Mouse (Mus musculus) forebrain, embryonic 11.5 days (tissue): Measurements from ENCODE around the gene Gamt. TPM values are rescaled to one million over a fixed set of nuclear protein-coding genes. Genes with fewer than 3 reads are reported as not detected.
"Not testable (repeated sequence)": the region's sequence is repeated elsewhere in the genome, so short reads cannot be mapped to it uniquely, and the experiment has no call there.

Experiments
- ATAC-seq: fragments of 200-750 bp; cut with Nextera tagmentation; replicated peaks from 2 replicates; pipeline ENCODE4 v1.8.0; 2017; ENCODE audit warnings: moderate TSS enrichment; ENCODE audit not compliant: low FRiP score
- DNase-seq: peaks from one replicate; pipeline ENCODE4 v3.0.0-alpha.2; 2017; ENCODE audit warnings: low spot score
- H3K27ac ChIP-seq: fragments of 300-500 bp; sonication (generic); 2 replicates; pipeline ENCODE4 v1.5.1; 2014; ENCODE audit warnings: low read depth, low read length
- H3K27me3 ChIP-seq: fragments of 300-500 bp; sonication (generic); 2 replicates; pipeline ENCODE4 v1.6.1; 2014; ENCODE audit warnings: mild to moderate bottlenecking, low read length, mixed read lengths; ENCODE audit not compliant: control insufficient read depth, insufficient read depth
- H3K36me3 ChIP-seq: fragments of 300-500 bp; sonication (generic); 2 replicates; pipeline ENCODE4 v1.6.1; 2014; ENCODE audit warnings: mild to moderate bottlenecking, low read length, moderate library complexity, mixed read lengths; ENCODE audit not compliant: control insufficient read depth, insufficient read depth
- H3K4me1 ChIP-seq: fragments of 300-500 bp; sonication (generic); replicated peaks from 2 replicates; pipeline ENCODE4 v1.6.1; 2014; ENCODE audit warnings: low read length, mixed read lengths; ENCODE audit not compliant: control insufficient read depth, insufficient read depth
- H3K4me2 ChIP-seq: fragments of 300-500 bp; sonication (generic); 2 replicates; pipeline ENCODE4 v1.6.1; 2014; ENCODE audit warnings: low read depth, mild to moderate bottlenecking, low read length, moderate library complexity, mixed read lengths; ENCODE audit not compliant: severe bottlenecking
- H3K4me3 ChIP-seq: fragments of 300-500 bp; sonication (generic); 2 replicates; pipeline ENCODE4 v1.5.1; 2014; ENCODE audit warnings: low read depth, low read length
- H3K9ac ChIP-seq: fragments of 300-500 bp; sonication (generic); 2 replicates; pipeline ENCODE4 v1.6.1; 2014; ENCODE audit warnings: low read length
- H3K9me3 ChIP-seq: fragments of 300-500 bp; sonication (generic); 2 replicates; pipeline ENCODE4 v1.6.1; 2016; ENCODE audit warnings: low read length, mixed read lengths; ENCODE audit not compliant: control insufficient read depth
- WGBS: fragments of 180-500 bp; shearing (Covaris S2); extraction: QIAGEN DNeasy Blood & Tissue Kit; methylation state at CpG from one replicate; pipeline ENCODE4 v1.1.7; 2014; 5-methylcytosine and 5-hydroxymethylcytosine counted together
- polyA plus RNA-seq: library from polyadenylated mRNA; unstranded; fragments of >200 nt; fragmentation: Nextera tagmentation; extraction: Ambion mirVana; gene quantifications from 2 replicates; pipeline ENCODE4 v1.2.1, GENCODE M21; 2014

Gamt gene
- polyA plus RNA-seq, 1 experiment from 2014 or later: 20.4 TPM

DNA sequence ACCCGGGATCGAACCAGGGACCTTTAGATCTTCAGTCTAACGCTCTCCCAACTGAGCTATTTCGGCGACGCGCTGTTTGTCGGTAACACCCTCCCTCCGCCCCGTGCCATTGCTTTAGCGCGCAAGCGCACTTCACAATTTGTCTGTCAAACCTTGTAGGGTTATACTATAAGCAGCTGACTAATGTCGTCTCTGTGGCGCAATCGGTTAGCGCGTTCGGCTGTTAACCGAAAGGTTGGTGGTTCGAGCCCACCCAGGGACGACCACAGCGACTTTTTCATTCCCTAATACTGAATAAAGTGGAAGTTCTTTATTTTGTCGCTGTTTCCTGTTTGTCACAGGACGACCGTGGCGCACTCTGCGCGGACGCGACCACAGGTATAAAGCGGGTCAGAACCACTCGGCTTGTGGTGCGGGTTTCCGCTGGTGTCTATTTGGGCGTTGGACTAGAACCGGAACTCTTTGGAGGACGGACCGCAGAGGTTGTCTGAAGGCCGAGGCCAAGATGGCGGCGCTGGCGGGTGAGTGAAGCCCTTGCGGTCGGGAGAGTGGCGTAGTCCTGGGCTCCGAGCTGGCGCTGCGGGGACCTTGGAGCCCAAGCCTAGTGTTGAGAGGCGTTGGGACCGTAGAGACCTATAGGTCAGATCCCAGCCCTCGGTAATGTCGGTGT lies 11.7 kb downstream of the Gamt start, which contains the start of gene Ndufs7:
Ndufs7 (plus strand) TSS at position 151 of the 670 bp plus-strand sequence.
- H3K4me2 ChIP-seq: peak within 1 kb of the TSS; percentile 77
- peak within 1 kb of the TSS; percentile 76; the same call in 1 of the 2 replicates for H3K27ac ChIP-seq
- ATAC-seq (peak; percentile 86), DNase-seq (peak; percentile 95)
- H3K36me3 ChIP-seq: no peaks in the 10 kb centered on the region; the same call in 1 of the 2 replicates
- under 1% methylated on average over 53 of the region's 53 CpGs for WGBS
- H3K4me1 ChIP-seq: peaks cover 13% of the 10 kb centered on the region
- peak within 1 kb of the TSS; percentile 83 for H3K9ac ChIP-seq
- peak within 1 kb of the TSS; percentile 69 for H3K4me3 ChIP-seq
- H3K27me3 ChIP-seq: no peaks in the 10 kb centered on the region
- no peaks in the 10 kb centered on the region for H3K9me3 ChIP-seq

DNA sequence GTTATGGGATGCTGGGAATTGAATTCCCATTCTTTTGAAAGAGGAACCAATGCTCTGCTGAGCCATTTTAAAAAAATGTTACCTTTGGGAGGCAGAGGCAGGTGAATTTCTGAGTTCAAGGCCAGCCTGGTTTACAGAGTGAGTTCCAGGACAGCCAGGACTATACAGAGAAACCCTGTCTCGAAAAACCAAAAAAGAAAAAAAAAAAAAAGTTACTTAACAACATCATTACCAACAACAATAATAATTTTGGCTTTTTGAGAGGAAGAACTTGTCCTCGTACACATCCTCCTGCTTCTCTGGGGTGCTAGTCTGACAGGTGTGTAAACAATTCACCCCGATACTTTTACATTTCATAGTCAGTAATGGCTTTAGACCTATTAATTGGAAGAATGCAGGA lies 12.4 kb downstream of the Gamt start:
- H3K9me3 ChIP-seq, H3K9ac ChIP-seq, H3K27me3 ChIP-seq, H3K36me3 ChIP-seq, H3K27ac ChIP-seq, DNase-seq: not testable (repeated sequence)
- 0 out of 2 replicates have a peak, but pooled peaks have one; percentile 18 for ATAC-seq
- Histone ChIP-seq H3K4me1 (peaks cover 13% of the 10 kb centered on the region), H3K4me2 (peak overlapping the region; percentile 77; the same call in 1 of the 2 replicates), H3K4me3 (peak overlapping the region; percentile 69)
- WGBS: 40% methylated on average over 3 of the region's 3 CpGs

DNA sequence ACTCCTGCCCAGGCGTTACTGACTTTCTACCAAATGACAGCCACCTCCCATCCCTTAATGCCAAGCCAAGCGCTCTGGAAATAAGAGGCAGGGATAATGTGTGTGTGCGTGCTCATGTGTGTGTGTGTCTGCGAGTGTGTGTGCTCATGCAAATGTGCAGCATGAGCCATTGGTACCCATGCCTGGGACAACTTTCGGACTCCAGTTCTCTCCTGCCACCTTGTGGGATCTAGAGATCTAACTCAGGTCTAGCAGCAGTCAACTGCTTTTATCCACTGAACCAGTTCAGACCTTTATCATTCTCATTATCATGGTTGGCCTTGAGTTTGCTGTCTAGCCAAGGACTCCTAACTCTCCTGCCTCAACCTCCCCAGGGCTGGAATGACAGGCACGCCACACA lies 13.0 kb downstream of the Gamt start:
- Histone ChIP-seq H3K27ac (no peak overlapping the region), H3K9me3 (no peaks in the 10 kb centered on the region), H3K4me3 (no peak overlapping the region), H3K4me2 (no peak overlapping the region), H3K9ac (no peak overlapping the region), H3K4me1 (peaks cover 13% of the 10 kb centered on the region), H3K36me3 (no peaks in the 10 kb centered on the region; the same call in 1 of the 2 replicates), H3K27me3 (no peaks in the 10 kb centered on the region)
- ATAC-seq (no peak), DNase-seq (no peak)
- 56% methylated on average over 6 of the region's 6 CpGs for WGBS

DNA sequence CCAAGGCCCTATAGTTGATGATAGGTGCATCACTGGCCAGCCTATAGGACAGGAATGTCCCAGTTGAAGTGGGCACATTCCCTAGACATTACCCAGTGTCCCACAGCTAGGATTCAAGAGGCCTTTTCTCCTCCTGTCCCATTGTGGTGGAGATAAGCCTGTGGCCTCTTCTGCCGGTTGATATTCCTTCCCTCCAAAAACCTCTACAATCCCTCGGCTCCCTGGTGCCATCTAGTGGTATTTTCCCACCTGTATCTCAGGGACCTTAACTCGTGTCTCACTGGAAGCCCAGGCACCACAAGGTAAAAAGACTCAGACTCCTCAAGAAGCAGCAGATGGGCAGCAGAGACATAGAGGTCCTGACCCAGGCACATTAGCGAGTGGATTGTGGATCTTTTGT lies 15.2 kb downstream of the Gamt start:
- peaks cover 12% of the 10 kb centered on the region for H3K36me3 ChIP-seq
- DNase-seq: peak; percentile 89
- peaks cover 10% of the 10 kb centered on the region for H3K4me1 ChIP-seq
- peak overlapping the region; percentile 41 for H3K9ac ChIP-seq
- H3K27me3 ChIP-seq: no peaks in the 10 kb centered on the region
- no peak overlapping the region for H3K4me3 ChIP-seq
- no peaks in the 10 kb centered on the region for H3K9me3 ChIP-seq
- no peak overlapping the region for H3K4me2 ChIP-seq
- 6% methylated on average over 4 of the region's 4 CpGs for WGBS
- no peak for ATAC-seq
- H3K27ac ChIP-seq: peak overlapping the region; percentile 41; the same call in 1 of the 2 replicates

GRCm38 (mm10) chr10:80244791-80245399 lies 15.9 kb downstream of the Gamt start:
- no peaks in the 10 kb centered on the region for H3K9me3 ChIP-seq
- no peaks in the 10 kb centered on the region for H3K27me3 ChIP-seq
- peaks cover 5% of the 10 kb centered on the region for H3K4me1 ChIP-seq
- H3K4me2 ChIP-seq: no peak overlapping the region
- peak overlapping the region; percentile 41; the same call in 1 of the 2 replicates for H3K9ac ChIP-seq
- no peak overlapping the region for H3K4me3 ChIP-seq
- no peak for ATAC-seq
- H3K27ac ChIP-seq: peak overlapping the region; percentile 41; the same call in 1 of the 2 replicates
- peaks cover 16% of the 10 kb centered on the region for H3K36me3 ChIP-seq
- peak; percentile 76 for DNase-seq
- 45% methylated on average over 5 of the region's 5 CpGs for WGBS

DNA sequence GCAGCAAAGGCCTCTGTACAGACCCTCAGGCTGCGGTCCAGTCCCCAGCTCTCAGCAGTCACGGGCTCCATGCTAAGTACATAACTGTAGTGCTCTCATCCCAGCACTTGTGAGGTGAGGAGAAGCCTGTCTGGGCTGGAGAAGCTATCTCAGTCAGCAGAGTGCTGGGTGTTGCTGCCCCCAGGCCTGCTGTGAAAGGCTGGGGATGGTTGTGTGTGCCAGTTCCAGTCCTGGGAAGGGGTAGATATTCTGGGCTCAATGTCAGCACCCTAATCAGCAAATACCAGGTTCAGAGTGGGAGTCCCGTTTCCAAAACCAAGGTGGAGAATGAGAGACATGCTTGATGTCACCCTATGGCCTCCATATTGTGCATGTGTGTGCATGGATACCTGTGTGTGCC lies 18.2 kb downstream of the Gamt start:
- Histone ChIP-seq H3K27ac (no peak overlapping the region), H3K9ac (no peak overlapping the region), H3K4me3 (no peak overlapping the region), H3K4me1 (peaks cover 3% of the 10 kb centered on the region), H3K27me3 (no peaks in the 10 kb centered on the region), H3K4me2 (no peak overlapping the region), H3K9me3 (no peaks in the 10 kb centered on the region), H3K36me3 (peaks cover 21% of the 10 kb centered on the region)
- ATAC-seq (no peak), DNase-seq (no peak)
- WGBS: 95% methylated on average over 3 of the region's 3 CpGs

DNA sequence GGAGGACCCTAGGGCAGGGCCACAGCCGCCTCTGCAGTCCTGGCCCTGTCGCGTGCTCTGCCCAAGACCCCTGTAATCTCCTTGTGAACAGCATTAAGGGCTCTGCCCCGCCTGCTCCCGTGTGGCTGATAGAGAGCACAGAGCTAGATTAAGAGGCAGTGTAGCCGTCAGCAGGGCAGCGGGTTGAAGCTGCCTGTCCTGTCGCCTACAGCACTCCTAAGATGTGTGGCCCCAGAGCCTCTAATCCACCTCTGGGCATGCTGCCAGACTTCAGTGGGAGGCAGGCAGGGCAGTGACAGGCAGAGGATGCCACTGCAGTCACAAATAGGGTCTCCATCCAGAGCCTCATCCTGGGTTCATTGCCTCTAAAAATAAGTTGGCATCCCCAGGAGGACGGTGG lies 18.7 kb downstream of the Gamt start:
- no peak for ATAC-seq
- H3K27ac ChIP-seq: no peak overlapping the region
- no peaks in the 10 kb centered on the region for H3K9me3 ChIP-seq
- no peak overlapping the region for H3K4me2 ChIP-seq
- DNase-seq: no peak
- H3K27me3 ChIP-seq: no peaks in the 10 kb centered on the region
- H3K36me3 ChIP-seq: peaks cover 21% of the 10 kb centered on the region
- H3K4me1 ChIP-seq: peaks cover 3% of the 10 kb centered on the region
- WGBS: 72% methylated on average over 9 of the region's 9 CpGs
- no peak overlapping the region for H3K4me3 ChIP-seq
- no peak overlapping the region for H3K9ac ChIP-seq

DNA sequence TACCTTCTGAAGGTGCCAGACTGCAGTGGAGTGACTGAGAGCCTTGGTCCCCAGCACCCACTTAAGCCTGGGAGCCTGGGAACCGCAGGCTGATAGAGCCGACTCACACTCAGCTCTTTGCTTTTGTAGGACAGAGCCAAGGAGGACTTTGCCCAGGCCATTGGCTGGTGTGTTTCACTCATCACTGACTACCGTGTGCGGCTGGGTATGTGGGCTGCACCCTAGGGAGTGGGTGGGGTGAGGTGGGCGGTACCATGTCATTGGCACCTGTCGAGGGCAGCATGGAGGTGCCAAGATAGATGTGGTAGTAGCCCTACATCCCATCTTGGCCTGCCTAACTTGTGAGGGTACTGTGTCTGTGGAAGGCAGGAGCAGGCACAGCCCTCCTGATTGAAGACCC lies 21.0 kb downstream of the Gamt start:
- Histone ChIP-seq H3K27ac (no peak overlapping the region), H3K36me3 (peaks cover 21% of the 10 kb centered on the region), H3K27me3 (no peaks in the 10 kb centered on the region), H3K4me1 (no peaks in the 10 kb centered on the region), H3K4me3 (no peak overlapping the region), H3K9me3 (no peaks in the 10 kb centered on the region), H3K4me2 (no peak overlapping the region), H3K9ac (no peak overlapping the region)
- no peak for DNase-seq
- 89% methylated on average over 6 of the region's 6 CpGs for WGBS
- no peak for ATAC-seq
